Mouse (Mus musculus): ENCODE data around the gene Ak3. TPM values are rescaled to one million over a fixed set of nuclear protein-coding genes. Genes with fewer than 3 reads are reported as not detected.

Gene Ak3
- polyA plus RNA-seq, 1 experiment from 2014 or later: 101 TPM

- Histone ChIP-seq H3K4me1 (replicated peaks) (peaks cover 4% of the 10 kb centered on the region; the same call in 1 of the 2 replicates), H3K36me3 (no peaks in the 10 kb centered on the region), H3K27me3 (replicated peaks) (0 out of 2 replicates have a peak, but pooled peaks cover 3% of the 10 kb centered on the region), H3K27ac (no peak overlapping the region), H3K4me2 (replicated peaks) (peak overlapping the region; percentile 78), H3K4me3 (replicated peaks) (peak overlapping the region; percentile 35), H3K9ac (0 out of 2 replicates have a peak overlapping the region, but pooled peaks have one; percentile 32), H3K9me3 (no peaks in the 10 kb centered on the region)
- 16% methylated on average over 35 of the region's 35 CpGs for WGBS
- ATAC-seq: peak; percentile 85
Observed at GRCm38 (mm10) chr19:28974862-28975611, 72.7 kb downstream of the Ak3 start.

Other genes starting within 250 kb of the Ak3 start
- gene Slc1a1, start 212.9 kb downstream of the Ak3 start, polyA plus RNA-seq (2015; fragmentation: Nextera tagmentation; extraction: Ambion mirVana): 0.74 and 0.97 TPM in 2 replicates
- 12.3 and 12.6 TPM in 2 replicates for gene Plpp6, start 84.0 kb downstream of the Ak3 start, polyA plus RNA-seq (2015; fragmentation: Nextera tagmentation; extraction: Ambion mirVana)
- gene 4430402I18Rik, start 80.2 kb downstream of the Ak3 start, polyA plus RNA-seq (2015; fragmentation: Nextera tagmentation; extraction: Ambion mirVana): 1.1 and 1.2 TPM in 2 replicates
- 29.7 and 29.9 TPM in 2 replicates for gene Cdc37l1, start 57.6 kb downstream of the Ak3 start, polyA plus RNA-seq (2015; fragmentation: Nextera tagmentation; extraction: Ambion mirVana)
- gene Rcl1, start 53.4 kb upstream of the Ak3 start, polyA plus RNA-seq (2015; fragmentation: Nextera tagmentation; extraction: Ambion mirVana): 63.0 and 67.1 TPM in 2 replicates
- 8.0 and 8.8 TPM in 2 replicates for gene Jak2, start 203.9 kb upstream of the Ak3 start, polyA plus RNA-seq (2015; fragmentation: Nextera tagmentation; extraction: Ambion mirVana)